Mouse (Mus musculus): ENCODE measurements around the gene Polr3b.

- TF ChIP-seq CTCF (conservative IDR thresholded peaks at IDR 0.05; ENCODE audit: low read length), result no peak
- TF ChIP-seq POU5F1 (IDR thresholded peaks at IDR 0.05; ENCODE audit: borderline replicate concordance, low read length), result no peak
- no peak for TF ChIP-seq NANOG (IDR thresholded peaks at IDR 0.05; ENCODE audit: borderline replicate concordance, low read length)
These were observed 36.2 kb downstream of the Polr3b start for GRCm38 (mm10) chr10:84658088-84658848.
